Mouse (Mus musculus): ENCODE data around the gene Ift43. TPM values are rescaled to one million over a fixed set of nuclear protein-coding genes. Genes with fewer than 3 reads are reported as not detected.

The Ift43 gene
- polyA plus RNA-seq, 1 experiment from 2014 or later, result 66.7 TPM

DNA sequence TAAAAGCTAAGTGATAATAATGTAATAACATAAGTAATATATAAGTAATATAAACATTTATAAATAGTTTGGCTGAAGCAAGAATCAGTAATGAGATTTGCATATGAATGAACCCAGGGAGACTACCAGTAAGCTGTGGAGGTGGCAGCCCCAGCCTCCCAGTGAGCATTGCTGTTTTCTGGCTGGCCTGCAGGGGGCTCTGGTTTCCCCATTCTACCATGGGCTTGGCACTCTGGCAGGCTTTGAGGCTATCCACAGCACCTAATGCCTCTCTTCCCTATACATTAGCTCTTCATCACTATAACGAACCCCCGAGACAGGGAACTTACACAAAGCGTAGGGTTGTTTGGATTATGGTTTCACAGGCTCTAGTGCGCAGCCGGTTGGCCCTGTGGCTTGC lies 105.8 kb downstream of the Ift43 start:
- ATAC-seq, result no peak
- WGBS, result 53% methylated on average over 5 of the region's 5 CpGs
- Histone ChIP-seq H3K27ac (ENCODE audit: low read length) (no peak overlapping the region), H3K27me3 (replicated peaks; ENCODE audit: control insufficient read depth, insufficient read depth, low read length) (peaks cover 7% of the 10 kb centered on the region; the same call in 1 of the 2 replicates), H3K9ac (ENCODE audit: low read depth, low read length) (no peak overlapping the region), H3K36me3 (ENCODE audit: control insufficient read depth, insufficient read depth, low read length) (no peaks in the 10 kb centered on the region), H3K4me2 (ENCODE audit: low read depth, low read length) (no peak overlapping the region), H3K4me3 (ENCODE audit: low read length) (no peak overlapping the region), H3K4me1 (ENCODE audit: control insufficient read depth, insufficient read depth, low read length) (no peaks in the 10 kb centered on the region), H3K9me3 (ENCODE audit: control insufficient read depth, low read length) (no peaks in the 10 kb centered on the region)

DNA sequence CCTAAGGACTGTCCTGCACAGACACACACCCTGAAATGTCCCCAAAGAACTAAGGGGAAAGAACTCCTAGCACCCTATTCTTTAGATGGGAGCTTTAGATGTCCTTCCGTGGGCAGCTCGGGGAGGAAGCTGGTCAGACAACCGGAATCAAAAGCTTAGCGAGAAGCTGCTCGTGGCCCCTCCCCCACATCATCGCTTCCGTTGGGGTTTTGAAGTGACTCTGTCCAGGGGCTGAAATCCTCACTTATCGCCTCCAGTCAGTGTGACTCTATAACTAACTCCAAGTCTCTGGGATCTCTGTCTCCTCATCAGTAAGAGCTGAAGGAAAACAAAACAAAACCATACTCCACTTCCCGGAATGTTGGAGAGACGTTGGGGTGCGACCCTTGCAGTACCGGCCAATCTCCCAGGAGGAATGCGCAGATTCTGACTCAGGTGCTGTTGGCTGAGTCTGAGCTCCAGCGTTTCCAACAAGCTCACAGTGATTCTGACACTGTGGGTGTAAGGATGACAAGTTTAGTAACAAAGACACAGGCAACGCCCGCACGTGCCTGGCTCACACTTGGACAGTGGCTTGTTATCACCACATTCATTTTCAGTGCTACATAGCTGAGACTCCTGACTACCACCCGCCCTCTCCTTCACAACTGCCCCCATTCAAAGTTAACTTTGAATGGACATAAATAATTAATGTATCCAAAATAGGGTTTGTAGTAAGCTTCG lies 107.4 kb downstream of the Ift43 start:
- 21% methylated on average over 19 of the region's 19 CpGs for WGBS
- Histone ChIP-seq H3K4me1 (ENCODE audit: control insufficient read depth, insufficient read depth, low read length) (no peaks in the 10 kb centered on the region), H3K4me2 (ENCODE audit: low read depth, low read length) (no peak overlapping the region), H3K36me3 (ENCODE audit: control insufficient read depth, insufficient read depth, low read length) (no peaks in the 10 kb centered on the region), H3K9me3 (ENCODE audit: control insufficient read depth, low read length) (no peaks in the 10 kb centered on the region), H3K9ac (ENCODE audit: low read depth, low read length) (no peak overlapping the region), H3K4me3 (ENCODE audit: low read length) (no peak overlapping the region), H3K27ac (ENCODE audit: low read length) (no peak overlapping the region), H3K27me3 (replicated peaks; ENCODE audit: control insufficient read depth, insufficient read depth, low read length) (peaks cover 7% of the 10 kb centered on the region; the same call in 1 of the 2 replicates)
- ATAC-seq, result no peak

- no peaks in the 10 kb centered on the region for H3K36me3 ChIP-seq (ENCODE audit: control insufficient read depth, insufficient read depth, low read length)
- H3K27ac ChIP-seq (ENCODE audit: low read length), result no peak overlapping the region
- peak; percentile 79 for ATAC-seq
- H3K9me3 ChIP-seq (ENCODE audit: control insufficient read depth, low read length), result no peaks in the 10 kb centered on the region
- H3K4me1 ChIP-seq (ENCODE audit: control insufficient read depth, insufficient read depth, low read length), result no peaks in the 10 kb centered on the region
- no peak overlapping the region for H3K4me3 ChIP-seq (ENCODE audit: low read length)
- H3K27me3 ChIP-seq (replicated peaks; ENCODE audit: control insufficient read depth, insufficient read depth, low read length), result peaks cover 7% of the 10 kb centered on the region; the same call in 1 of the 2 replicates
- no peak overlapping the region for H3K4me2 ChIP-seq (ENCODE audit: low read depth, low read length)
- H3K9ac ChIP-seq (ENCODE audit: low read depth, low read length), result no peak overlapping the region
- 34% methylated on average over 15 of the region's 15 CpGs for WGBS
These were observed 109.7 kb downstream of the Ift43 start for GRCm38 (mm10) chr12:86192036-86192449.

- no peak overlapping the region for H3K9ac ChIP-seq (ENCODE audit: low read depth, low read length)
- no peaks in the 10 kb centered on the region for H3K36me3 ChIP-seq (ENCODE audit: control insufficient read depth, insufficient read depth, low read length)
- H3K27me3 ChIP-seq (replicated peaks; ENCODE audit: control insufficient read depth, insufficient read depth, low read length), result no peaks in the 10 kb centered on the region
- H3K4me1 ChIP-seq (ENCODE audit: control insufficient read depth, insufficient read depth, low read length), result no peaks in the 10 kb centered on the region
- no peak overlapping the region for H3K4me3 ChIP-seq (ENCODE audit: low read length)
- H3K9me3 ChIP-seq (ENCODE audit: control insufficient read depth, low read length), result no peaks in the 10 kb centered on the region
- no peak for ATAC-seq
- no peak overlapping the region for H3K4me2 ChIP-seq (ENCODE audit: low read depth, low read length)
- H3K27ac ChIP-seq (ENCODE audit: low read length), result no peak overlapping the region
- WGBS, result 85% methylated on average over 7 of the region's 7 CpGs
These were observed 114.6 kb downstream of the Ift43 start for GRCm38 (mm10) chr12:86196944-86197343.

- no peaks in the 10 kb centered on the region for H3K4me1 ChIP-seq (ENCODE audit: control insufficient read depth, insufficient read depth, low read length)
- no peak overlapping the region for H3K9ac ChIP-seq (ENCODE audit: low read depth, low read length)
- H3K36me3 ChIP-seq (ENCODE audit: control insufficient read depth, insufficient read depth, low read length), result no peaks in the 10 kb centered on the region
- H3K27me3 ChIP-seq (replicated peaks; ENCODE audit: control insufficient read depth, insufficient read depth, low read length), result no peaks in the 10 kb centered on the region; the same call in 1 of the 2 replicates
- no peaks in the 10 kb centered on the region for H3K9me3 ChIP-seq (ENCODE audit: control insufficient read depth, low read length)
- WGBS, result 17% methylated on average over 8 of the region's 8 CpGs
- no peak for ATAC-seq
- H3K4me2 ChIP-seq (ENCODE audit: low read depth, low read length), result no peak overlapping the region
- no peak overlapping the region for H3K27ac ChIP-seq (ENCODE audit: low read length)
- no peak overlapping the region for H3K4me3 ChIP-seq (ENCODE audit: low read length)
These were observed 121.2 kb downstream of the Ift43 start for GRCm38 (mm10) chr12:86203443-86204057.

DNA sequence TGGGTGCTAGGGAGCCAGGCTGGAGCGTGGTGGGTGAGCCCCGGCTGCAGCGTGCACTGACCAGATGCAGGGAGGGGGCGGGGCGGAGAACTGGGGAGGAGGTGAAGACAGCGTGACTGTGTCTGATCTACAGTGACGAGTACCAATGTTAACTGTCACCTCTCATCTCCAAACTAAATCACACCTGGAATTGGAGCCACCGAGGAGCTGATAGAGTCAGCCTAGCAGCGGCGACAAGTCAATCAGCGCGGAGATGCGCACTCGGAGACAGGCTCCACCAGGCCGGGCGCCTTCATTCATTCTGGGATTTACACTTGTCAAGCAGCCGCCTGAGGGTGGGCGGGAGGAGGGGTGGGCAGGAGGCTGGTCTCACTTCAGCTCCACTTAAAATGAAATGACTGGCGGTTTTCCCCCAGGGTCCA lies 128.8 kb downstream of the Ift43 start:
- H3K9me3 ChIP-seq (ENCODE audit: control insufficient read depth, low read length), result no peaks in the 10 kb centered on the region
- no peak overlapping the region for H3K9ac ChIP-seq (ENCODE audit: low read depth, low read length)
- H3K36me3 ChIP-seq (ENCODE audit: control insufficient read depth, insufficient read depth, low read length), result no peaks in the 10 kb centered on the region
- H3K4me1 ChIP-seq (ENCODE audit: control insufficient read depth, insufficient read depth, low read length), result no peaks in the 10 kb centered on the region
- WGBS, result under 1% methylated on average over 19 of the region's 19 CpGs
- H3K27ac ChIP-seq (ENCODE audit: low read length), result no peak overlapping the region
- no peak for ATAC-seq
- no peak overlapping the region for H3K4me3 ChIP-seq (ENCODE audit: low read length)
- H3K4me2 ChIP-seq (ENCODE audit: low read depth, low read length), result no peak overlapping the region
- peaks cover 54% of the 10 kb centered on the region for H3K27me3 ChIP-seq (replicated peaks; ENCODE audit: control insufficient read depth, insufficient read depth, low read length)

Other genes starting within 250 kb of the Ift43 start
- gene Tgfb3, start 3.5 kb upstream of the Ift43 start, polyA plus RNA-seq (2015; fragmentation: Nextera tagmentation; extraction: Ambion mirVana), result 19.0 and 20.6 TPM in 2 replicates
- gene Gpatch2l, start 159.3 kb downstream of the Ift43 start, polyA plus RNA-seq (2015; fragmentation: Nextera tagmentation; extraction: Ambion mirVana), result 9.8 and 10.1 TPM in 2 replicates

Data from intestine, embryonic 16.5 days (tissue).